Mouse (Mus musculus): ENCODE data around the gene Ndn.

- no peak for TF ChIP-seq CTCF (IDR thresholded peaks at IDR 0.05; ENCODE audit: low read depth)
- no peak for TF ChIP-seq EP300 (IDR thresholded peaks at IDR 0.05; ENCODE audit: low read depth)
Observed at GRCm38 (mm10) chr7:62348106-62348803, 1.9 kb downstream of the Ndn start.
